Mouse (Mus musculus) natural killer cell, adult 2 months (primary cell): Measurements from ENCODE around the gene Arid5a.
A peak's percentile ranks its signal among the peaks of the same experiment; 100 is the strongest.

Experiments
- DNase-seq, 2 experiments: peaks; one replicate each; pipeline ENCODE4 v3.0.0; 2022; ENCODE audit warnings: low spot score in 2 of 2

Gene Arid5a

GRCm38 (mm10) chr1:36323746-36324448 is 16.4 kb downstream of the Arid5a start:
- peak in 1 of 2 experiments; percentile 39 for DNase-seq

GRCm38 (mm10) chr1:36325900-36326321 is 18.4 kb downstream of the Arid5a start:
- DNase-seq = no peak

GRCm38 (mm10) chr1:36326815-36327214 is 19.3 kb downstream of the Arid5a start:
- no peak for DNase-seq

GRCm38 (mm10) chr1:36331743-36332142 is 24.2 kb downstream of the Arid5a start:
- no peak for DNase-seq

GRCm38 (mm10) chr1:36332955-36333887 is 25.7 kb downstream of the Arid5a start:
- DNase-seq = no peak

- DNase-seq = no peak
Observed at GRCm38 (mm10) chr1:36342547-36342946, 35.0 kb downstream of the Arid5a start.

- no peak for DNase-seq
Observed at GRCm38 (mm10) chr1:36352351-36352750, 44.8 kb downstream of the Arid5a start.

- no peak for DNase-seq
Observed at GRCm38 (mm10) chr1:36356955-36357695, 49.6 kb downstream of the Arid5a start.

GRCm38 (mm10) chr1:36367698-36368097 is 60.2 kb downstream of the Arid5a start:
- DNase-seq = no peak

GRCm38 (mm10) chr1:36368112-36368968 is 60.8 kb downstream of the Arid5a start:
- DNase-seq = peak in 1 of 2 experiments; percentile 3

GRCm38 (mm10) chr1:36368969-36369645 is 61.6 kb downstream of the Arid5a start, which contains the start of gene Kansl3:
Kansl3 (minus strand) TSS chr1:36369181.
- DNase-seq = peak; percentile 82 to 88

- no peak for DNase-seq
Observed at GRCm38 (mm10) chr1:36370918-36371317, 63.4 kb downstream of the Arid5a start.

- DNase-seq = no peak
Observed at GRCm38 (mm10) chr1:36371934-36372845, 64.7 kb downstream of the Arid5a start, which contains the start of gene Fer1l5. Fer1l5 (plus strand) TSS chr1:36372291.
